Mouse (Mus musculus): ENCODE data around the gene Dop1b.

DNA sequence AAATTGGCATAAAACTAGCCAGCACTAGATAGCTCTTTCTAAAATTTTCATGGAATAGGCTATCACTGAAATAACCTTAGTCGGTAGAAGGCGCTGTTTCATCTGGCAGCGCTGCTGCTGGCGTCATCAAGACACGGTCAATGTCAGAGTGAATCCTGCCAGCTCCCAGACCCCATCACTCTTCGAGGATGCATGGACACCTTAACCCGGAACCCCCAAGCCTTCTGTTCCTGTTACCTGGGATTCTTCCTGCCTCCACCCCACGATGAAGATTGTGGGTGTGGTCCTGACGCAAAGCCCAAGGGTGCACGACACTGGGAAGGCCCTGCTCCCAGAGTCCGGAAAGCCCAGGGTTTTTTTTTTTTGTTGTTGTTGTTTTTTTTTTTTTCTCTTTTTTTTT, 780 bp upstream of the Dop1b start:
- TF ChIP-seq POLR2A (IDR thresholded peaks at IDR 0.05; ENCODE audit: borderline replicate concordance, insufficient read depth, low read length) (peak; percentile 35; the same call in 1 of the 2 replicates), CTCF (IDR thresholded peaks at IDR 0.05; ENCODE audit: borderline replicate concordance, insufficient read depth, low read depth, low read length) (peak; percentile 74)

Measured in cerebellum, adult 2 months (tissue).